8 mouse cellular contexts compared by ENCODE assay signal in genomic region chr6:30307691-30308090, GRCm38 (mm10). TPM values are rescaled to one million over a fixed set of nuclear protein-coding genes. Genes with fewer than 3 reads are reported as not detected.
DNase-seq lines count a peak whose midpoint lies in the region; ATAC-seq and TF ChIP-seq lines count a peak whose summit lies in the region.
"Had no signal": no experiment of that assay in that cellular context is flagged by ENCODE, and none has a peak within 500 bp of the region (broad histone marks: within the 10 kb centered on the region; RNA-seq: fewer than 3 reads in every experiment).

No protein-coding gene starts in this region.

- peaks cover 2 to 11% of the 10 kb centered on the region in 2 experiments; a peak in 2 of 4 replicates for H3K4me1 ChIP-seq in MEL (ENCODE audit: control insufficient read depth in 1 of 2, insufficient read depth in 2 of 2, low read length in 2 of 2)
- H3K4me1 ChIP-seq in heart, embryonic 14.5 days (ENCODE audit: control insufficient read depth in 2 of 2, insufficient read depth in 2 of 2, low read length in 2 of 2): peaks cover 11 to 15% of the 10 kb centered on the region in 2 experiments
- peaks cover 11% of the 10 kb centered on the region; the same call in 1 of the 2 replicates for H3K4me1 ChIP-seq in lung, embryonic 16.5 days (replicated peaks; ENCODE audit: control insufficient read depth, insufficient read depth, low read length)

- no peak for ATAC-seq in heart, embryonic 14.5 days (ENCODE audit: insufficient number of reproducible peaks, insufficient read depth, low FRiP score, low read depth)
- ATAC-seq in lung, embryonic 16.5 days (ENCODE audit: low read depth): no peak

- H3K36me3 ChIP-seq in MEL (ENCODE audit: control insufficient read depth in 1 of 2, insufficient read depth in 2 of 2, low read length in 2 of 2): peaks cover 0 to 6% of the 10 kb centered on the region in 2 experiments; a peak in 2 of 4 replicates
- no peaks in the 10 kb centered on the region for H3K36me3 ChIP-seq in heart, embryonic 14.5 days (ENCODE audit: control insufficient read depth, insufficient read depth, low read length)
- H3K36me3 ChIP-seq in lung, embryonic 16.5 days (ENCODE audit: control insufficient read depth, insufficient read depth, low read length): no peaks in the 10 kb centered on the region
- H3K36me3 ChIP-seq: limb, embryonic 12.5 days had no signal

- TF ChIP-seq RAD21 in MEL (IDR thresholded peaks at IDR 0.05; ENCODE audit: low read depth, low read length): no peak

- H3K9me3 ChIP-seq in MEL (replicated peaks; ENCODE audit: insufficient read depth, low read length): no peaks in the 10 kb centered on the region
- H3K9me3 ChIP-seq in heart, embryonic 14.5 days (ENCODE audit: control insufficient read depth, low read length): no peaks in the 10 kb centered on the region
- H3K9me3 ChIP-seq in lung, embryonic 16.5 days (ENCODE audit: control insufficient read depth, low read length): no peaks in the 10 kb centered on the region
- H3K9me3 ChIP-seq: limb, embryonic 12.5 days had no signal

- TF ChIP-seq CTCF in MEL (IDR thresholded peaks at IDR 0.05 in 2 of 3, conservative IDR thresholded peaks at IDR 0.05 in 1 of 3; ENCODE audit: control insufficient read depth in 1 of 3, insufficient read depth in 1 of 3, low read depth in 2 of 3, low read length in 3 of 3, poor library complexity in 1 of 3, severe bottlenecking in 1 of 3): no peak

- peak overlapping the region; percentile 40; the same call in 1 of the 2 replicates for H3K9ac ChIP-seq in MEL (ENCODE audit: control insufficient read depth, low read depth, low read length, poor library complexity, severe bottlenecking)
- H3K9ac ChIP-seq in heart, embryonic 14.5 days (ENCODE audit: low read length): peak overlapping the region; percentile 35
- no peak overlapping the region for H3K9ac ChIP-seq in lung, embryonic 16.5 days (ENCODE audit: low read length)
- H3K9ac ChIP-seq: limb, embryonic 12.5 days had no signal

- H3K79me2 ChIP-seq in MEL (ENCODE audit: control insufficient read depth, insufficient read depth, low read length, poor library complexity): no peaks in the 10 kb centered on the region

- 12% methylated on average over 9 of the region's 9 CpGs for WGBS in heart, embryonic 14.5 days
- 6% methylated on average over 9 of the region's 9 CpGs for WGBS in lung, embryonic 16.5 days

- H3K4me2 ChIP-seq in heart, embryonic 14.5 days (ENCODE audit: low read length): 0 out of 2 replicates have a peak overlapping the region, but pooled peaks have one; percentile 2
- no peak overlapping the region for H3K4me2 ChIP-seq in lung, embryonic 16.5 days (ENCODE audit: low read depth, low read length)
- H3K4me2 ChIP-seq: limb, embryonic 12.5 days had no signal

- peak; percentile 73 to 81 for TF ChIP-seq EP300 in MEL (IDR thresholded peaks at IDR 0.05; ENCODE audit: low read depth in 1 of 2, low read length in 2 of 2)

- DNase-seq in MEL (ENCODE audit: low read depth, low spot score): peak; percentile 79
- peak; percentile 57 for DNase-seq in adrenal gland, postnatal 25 days
- peak; percentile 63 to 70 for DNase-seq in urinary bladder, postnatal 4 days (ENCODE audit: low spot score in 2 of 2)
- no peak for DNase-seq in cerebellum, postnatal 10 days
- no peak for DNase-seq in layer of hippocampus, postnatal 36 days

- H3K27ac ChIP-seq in MEL (ENCODE audit: control insufficient read depth, low read depth, low read length): peak overlapping the region; percentile 32
- peak overlapping the region; percentile 14 to 35; a peak in 3 of 4 replicates for H3K27ac ChIP-seq in heart, embryonic 14.5 days (replicated peaks in 1 of 2; ENCODE audit: control insufficient read depth in 1 of 2, insufficient read depth in 1 of 2, low read depth in 2 of 2, low read length in 2 of 2)
- H3K27ac ChIP-seq in lung, embryonic 16.5 days (ENCODE audit: low read length): peak overlapping the region; percentile 59; the same call in 1 of the 2 replicates
- H3K27ac ChIP-seq: limb, embryonic 12.5 days had no signal

- TF ChIP-seq POLR2A in MEL (IDR thresholded peaks at IDR 0.05; ENCODE audit: control insufficient read depth in 1 of 2, insufficient read depth in 1 of 2, low read depth in 1 of 2, low read length in 2 of 2, poor library complexity in 1 of 2): no peak

- no peaks in the 10 kb centered on the region for H3K27me3 ChIP-seq in MEL (ENCODE audit: control insufficient read depth in 1 of 2, insufficient read depth in 2 of 2, low read length in 2 of 2)
- H3K27me3 ChIP-seq in heart, embryonic 14.5 days (ENCODE audit: control insufficient read depth, insufficient read depth, low read length): no peaks in the 10 kb centered on the region
- no peaks in the 10 kb centered on the region for H3K27me3 ChIP-seq in lung, embryonic 16.5 days (ENCODE audit: control insufficient read depth, insufficient read depth, low read depth, low read length)
- H3K27me3 ChIP-seq: limb, embryonic 12.5 days had no signal

- H3K4me3 ChIP-seq in MEL (ENCODE audit: control insufficient read depth in 1 of 2, insufficient read depth in 1 of 2, low read depth in 2 of 2, low read length in 2 of 2): peak overlapping the region; percentile 13 to 24; a peak in 2 of 4 replicates
- H3K4me3 ChIP-seq in heart, embryonic 14.5 days (ENCODE audit: control insufficient read depth in 1 of 2, insufficient read depth in 1 of 2, low read depth in 1 of 2, low read length in 2 of 2): no peak overlapping the region
- H3K4me3 ChIP-seq in lung, embryonic 16.5 days (ENCODE audit: low read length): no peak overlapping the region
- H3K4me3 ChIP-seq: limb, embryonic 12.5 days had no signal

TF ChIP-seq in MEL, 35 proteins besides CTCF, POLR2A, EP300 and RAD21:
- TF ChIP-seq SIN3A (IDR thresholded peaks at IDR 0.05; ENCODE audit: low read length) (peak; percentile 64), POLR2AphosphoS2 (IDR thresholded peaks at IDR 0.05; ENCODE audit: low read length) (no peak), BHLHE40 (IDR thresholded peaks at IDR 0.05; ENCODE audit: borderline replicate concordance, low read depth, low read length) (no peak), USF1 (IDR thresholded peaks at IDR 0.05; ENCODE audit: low read depth, low read length) (no peak), KAT2A (conservative IDR thresholded peaks at IDR 0.05; ENCODE audit: low read depth, low read length) (no peak), GABPA (IDR thresholded peaks at IDR 0.05; ENCODE audit: low read depth, low read length) (no peak), USF2 (IDR thresholded peaks at IDR 0.05; ENCODE audit: borderline replicate concordance in 1 of 2, insufficient read depth in 1 of 2, low read depth in 1 of 2, low read length in 2 of 2) (no peak), GATA1 (IDR thresholded peaks at IDR 0.05; ENCODE audit: low read depth, low read length) (peak; percentile 84), SMC3 (IDR thresholded peaks at IDR 0.05; ENCODE audit: low read depth, low read length) (no peak), ZKSCAN1 (IDR thresholded peaks at IDR 0.05; ENCODE audit: low read depth, low read length) (no peak), MAX (IDR thresholded peaks at IDR 0.05; ENCODE audit: low read length) (no peak), TBP (IDR thresholded peaks at IDR 0.05; ENCODE audit: low read depth, low read length) (no peak), CHD2 (IDR thresholded peaks at IDR 0.05; ENCODE audit: low read length) (no peak), MYC (IDR thresholded peaks at IDR 0.05; ENCODE audit: low read depth, low read length) (no peak), ETS1 (IDR thresholded peaks at IDR 0.05; ENCODE audit: low read depth, low read length) (peak; percentile 87), MXI1 (IDR thresholded peaks at IDR 0.05; ENCODE audit: low read depth, low read length) (peak; percentile 52; the same call in 1 of the 2 replicates), MYB (IDR thresholded peaks at IDR 0.05; ENCODE audit: low read depth, low read length) (no peak), ELF1 (IDR thresholded peaks at IDR 0.05; ENCODE audit: low read depth, low read length) (no peak), RCOR1 (IDR thresholded peaks at IDR 0.05; ENCODE audit: low read depth, low read length) (peak; percentile 78), ZC3H11A (IDR thresholded peaks at IDR 0.05; ENCODE audit: low read depth, low read length) (no peak), TAL1 (IDR thresholded peaks at IDR 0.05; ENCODE audit: low read length) (peak; percentile 92), MAFK (IDR thresholded peaks at IDR 0.05; ENCODE audit: borderline replicate concordance, low read depth, low read length) (no peak), CHD1 (IDR thresholded peaks at IDR 0.05; ENCODE audit: low read depth, low read length) (no peak), TCF12 (IDR thresholded peaks at IDR 0.05; ENCODE audit: low read depth, low read length) (peak; percentile 90), JUND (IDR thresholded peaks at IDR 0.05; ENCODE audit: low read depth, low read length) (no peak), MEF2A (IDR thresholded peaks at IDR 0.05; ENCODE audit: extremely low read depth, insufficient replicate concordance, low read depth, low read length, poor library complexity, severe bottlenecking) (no peak), NELFE (IDR thresholded peaks at IDR 0.05; ENCODE audit: low read depth, low read length) (no peak), MAZ (IDR thresholded peaks at IDR 0.05; ENCODE audit: low read depth, low read length) (no peak)

RNA-seq across cellular contexts. Expression of gene Ube2h, which starts 3.4 kb away (rescaled TPM):
- 4.0 and 4.2 TPM in 2 replicates for total RNA-seq in MEL (2012; rRNA removed)
- 1 to 10 TPM in 1 of 2 experiments, not detected in 1; 7.4 TPM for polyA plus RNA-seq in MEL (2012; ENCODE audit: insufficient read depth in 1 of 2, insufficient read length in 2 of 2, low read depth in 1 of 2, low replicate concordance in 2 of 2, missing spikeins in 1 of 2)
- total RNA-seq in adrenal gland, postnatal 25 days (2021): 107 and 137 TPM in 2 replicates
- polyA plus RNA-seq in heart, embryonic 14.5 days (2014; fragmentation: Nextera tagmentation; extraction: Ambion mirVana): 63.6 and 65.7 TPM in 2 replicates
- 40.6 and 42.5 TPM in 2 replicates for polyA plus RNA-seq in lung, embryonic 16.5 days (2015; fragmentation: Nextera tagmentation; extraction: Ambion mirVana)
- 10 to 100 TPM; 88.1 to 93.9 TPM for total RNA-seq in layer of hippocampus, postnatal 36 days (2021)

Comparison
In these comparisons a context has a peak if more than half of its experiments do, and no peak if none do; other contexts are left out.
1. DNase-seq: peak in MEL (single experiment), adrenal gland, postnatal 25 days (single experiment) and urinary bladder, postnatal 4 days (2 of 2); none in cerebellum, postnatal 10 days (0 of 2) and layer of hippocampus, postnatal 36 days (0 of 2).
2. H3K4me3 ChIP-seq: peak in MEL (2 of 2); none in heart, embryonic 14.5 days (0 of 2) and lung, embryonic 16.5 days (single experiment).
3. RNA of gene Ube2h, which starts 3.4 kb away (total RNA-seq): 107 to 137 TPM in adrenal gland, postnatal 25 days and 88.1 to 93.9 TPM in layer of hippocampus, postnatal 36 days; 4.0 to 4.2 TPM in MEL; every median in the first group is over 10 times any median in the second.
4. Peak in every context shown above with its lines, with median percentiles within 50 percentile points of each other: H3K27ac ChIP-seq.